Mouse (Mus musculus) erythroblast, adult 5-6 weeks (primary cell): ENCODE measurements around the gene Lmx1a. TPM values are rescaled to one million over a fixed set of nuclear protein-coding genes. Genes with fewer than 3 reads are reported as not detected.

ENCODE experiments used
- ATAC-seq: replicated peaks from 2 replicates; pipeline ENCODE4 v1.8.0; 2016; ENCODE audit warnings: moderate number of reproducible peaks, mild to moderate bottlenecking, moderate TSS enrichment, inconsistent platforms; ENCODE audit not compliant: poor library complexity, low FRiP score, severe bottlenecking
- total RNA-seq, 2 experiments: library from RNA; stranded (forward) in 1 of 2; stranded (reverse) in 1 of 2; fragments of 150-400 nt in 1 of 2; fragments of 200-764, 138-1000 nt in 1 of 2; gene quantifications; 2 replicates each; pipeline versions ENCODE4 v1.2.3 to v1.2.4; 2015 to 2017; ENCODE audit warnings: low replicate concordance in 2 of 2

The Lmx1a gene
- total RNA-seq, 2 experiments from 2014 or later, result not detected

DNA sequence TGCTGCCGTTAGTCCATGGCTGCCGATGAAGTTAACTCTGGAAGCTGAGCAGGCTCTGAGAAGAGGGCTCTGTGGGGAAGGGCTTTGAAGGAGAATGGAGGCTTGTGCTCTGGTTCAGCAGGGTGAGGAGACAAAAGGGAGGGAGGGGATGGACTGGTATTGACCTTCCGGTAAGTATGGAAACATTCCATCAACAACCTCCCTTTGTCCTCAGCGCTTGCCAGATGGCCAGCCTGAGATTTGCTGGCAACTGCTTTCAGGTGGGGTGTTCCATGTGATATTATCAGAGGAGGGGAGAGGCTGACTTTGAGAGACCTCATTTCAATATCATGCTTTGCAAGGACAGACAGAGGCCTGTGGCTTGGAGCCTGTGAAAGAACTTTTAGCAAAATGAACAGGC, 165.8 kb downstream of the Lmx1a start:
- ATAC-seq, result no peak

DNA sequence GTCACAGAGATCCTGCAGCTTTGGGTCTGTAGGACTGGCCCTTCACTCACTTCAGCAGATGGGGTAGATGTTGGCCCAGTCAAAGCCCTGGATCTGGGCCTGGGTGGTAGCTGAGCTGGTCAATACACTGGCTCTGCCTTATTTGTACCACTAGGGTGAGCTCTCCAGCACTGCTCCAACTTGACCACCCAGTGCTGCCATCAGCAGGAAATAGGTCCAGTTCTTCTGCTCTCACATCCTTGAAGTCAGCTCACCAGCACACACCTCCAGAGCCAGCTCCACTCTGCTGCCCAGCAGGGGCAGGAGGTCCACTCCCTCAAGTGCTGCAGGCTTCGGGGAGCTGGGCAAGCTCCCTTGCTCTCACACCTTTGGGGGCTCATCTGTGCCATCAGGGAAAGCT, 183.0 kb downstream of the Lmx1a start:
- no peak for ATAC-seq

DNA sequence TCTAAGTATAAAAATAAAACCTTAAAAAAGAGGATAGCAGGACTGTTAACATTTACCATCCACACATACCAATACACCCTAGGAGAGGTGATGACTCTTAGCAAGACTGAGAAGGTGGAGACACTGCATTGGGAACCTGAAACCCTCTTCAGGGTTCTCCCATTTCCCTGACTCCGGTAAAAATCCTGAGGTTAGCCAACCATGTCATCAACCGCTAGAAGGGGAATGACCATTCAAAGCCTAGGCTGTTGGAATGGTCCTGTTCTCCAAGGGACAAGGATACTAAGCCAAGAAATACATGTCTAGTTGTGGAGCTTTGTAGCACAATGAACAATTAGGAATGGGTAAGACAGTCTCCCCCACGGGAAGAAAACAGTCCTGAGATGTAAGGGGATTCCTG, 185.1 kb downstream of the Lmx1a start:
- no peak for ATAC-seq

DNA sequence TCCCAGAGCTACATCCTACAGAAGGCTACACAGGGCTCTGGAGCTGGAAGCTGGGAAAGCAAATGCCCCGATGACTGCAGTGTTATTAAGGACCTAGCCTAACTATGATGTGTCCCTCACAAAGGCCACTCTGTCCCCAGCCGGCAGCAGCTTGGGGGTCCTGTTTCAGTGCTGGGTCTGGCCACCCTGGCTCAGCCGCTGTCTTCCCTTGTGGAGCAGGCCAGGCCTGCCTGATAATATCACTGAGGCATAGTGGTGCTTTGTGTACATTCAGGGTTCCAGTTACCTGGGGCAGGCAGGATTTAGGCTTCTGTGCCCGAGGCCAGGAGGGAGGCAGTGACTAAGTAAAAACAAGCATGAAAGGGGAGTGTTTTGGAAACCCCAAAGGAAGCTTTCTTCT, 188.9 kb downstream of the Lmx1a start:
- no peak for ATAC-seq

DNA sequence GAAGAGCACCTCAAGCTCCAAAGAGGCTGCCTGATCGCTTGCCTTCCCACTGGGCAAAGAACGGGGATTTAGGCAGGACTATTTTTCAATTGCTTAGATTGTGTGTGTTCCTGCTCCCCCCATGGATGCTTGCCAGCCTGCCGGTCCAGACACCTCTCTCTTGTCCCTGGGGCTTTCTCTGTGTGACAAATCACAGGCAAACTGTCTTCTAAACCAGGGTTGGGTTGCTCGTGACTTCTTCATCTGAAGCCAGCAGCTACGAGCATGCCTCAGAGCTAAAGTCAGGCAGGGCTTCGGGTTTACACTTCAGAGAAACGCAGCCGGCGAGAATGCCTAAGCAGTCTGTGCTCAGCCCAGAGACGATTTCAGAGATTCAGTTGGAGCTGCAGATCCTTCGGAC, 189.3 kb downstream of the Lmx1a start:
- no peak for ATAC-seq

DNA sequence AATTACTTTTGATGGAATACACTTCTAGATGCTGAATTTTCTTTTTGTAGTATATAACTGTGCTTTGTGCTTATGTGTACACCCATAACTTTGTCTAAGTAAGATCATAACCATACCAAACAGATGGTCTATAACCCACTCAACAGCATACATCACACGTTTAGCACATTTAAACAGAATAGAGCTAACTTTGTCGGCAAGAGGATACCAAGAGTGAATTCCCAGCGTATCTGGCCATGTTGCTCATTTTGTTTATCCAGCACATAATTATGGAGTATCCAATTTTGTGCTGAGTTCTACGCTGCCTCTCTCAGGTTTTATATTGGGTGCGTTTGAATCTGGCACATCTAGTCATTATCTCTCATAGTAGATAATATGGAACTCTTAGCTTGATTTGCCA, 196.7 kb downstream of the Lmx1a start:
- ATAC-seq, result no peak

DNA sequence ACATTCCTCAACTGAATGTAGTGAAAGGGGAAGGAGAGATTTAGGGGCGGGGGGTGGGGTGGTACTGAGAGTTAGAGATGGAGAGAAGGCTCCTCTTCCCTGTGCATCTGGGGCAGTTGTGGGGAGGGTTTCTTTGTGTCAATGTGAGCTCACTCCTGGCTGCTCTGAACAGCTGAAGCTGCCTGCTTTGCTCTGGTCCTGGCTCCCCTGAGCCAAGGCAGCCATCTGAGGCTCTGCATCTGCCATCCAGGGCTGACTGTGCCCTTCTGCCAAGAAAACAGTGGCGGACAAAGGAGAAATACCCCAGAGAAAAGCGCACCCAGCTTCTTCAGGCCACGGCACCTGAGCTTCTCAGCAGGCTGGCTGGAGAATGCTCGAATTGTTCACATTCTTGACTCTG, 199.1 kb downstream of the Lmx1a start:
- no peak for ATAC-seq

DNA sequence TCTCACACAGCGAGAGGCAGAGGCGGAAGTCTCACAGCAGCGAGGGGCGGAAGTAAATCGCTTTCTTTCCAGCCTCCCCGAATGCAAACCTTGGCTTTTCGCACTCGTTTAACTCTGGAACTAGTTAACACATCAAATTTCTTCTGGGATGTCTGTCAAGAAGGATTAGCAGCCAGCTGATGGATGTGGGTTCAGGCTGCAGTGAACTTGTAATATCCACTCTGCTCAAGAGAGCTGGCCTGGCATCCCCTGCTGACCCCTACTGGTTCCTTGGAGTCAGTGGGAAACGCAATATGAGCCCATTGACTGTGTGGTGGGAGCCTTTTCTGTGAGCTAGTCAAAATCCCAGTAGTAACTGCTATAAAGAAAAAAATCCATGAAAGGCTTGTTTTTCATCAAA, 199.8 kb downstream of the Lmx1a start:
- no peak for ATAC-seq

DNA sequence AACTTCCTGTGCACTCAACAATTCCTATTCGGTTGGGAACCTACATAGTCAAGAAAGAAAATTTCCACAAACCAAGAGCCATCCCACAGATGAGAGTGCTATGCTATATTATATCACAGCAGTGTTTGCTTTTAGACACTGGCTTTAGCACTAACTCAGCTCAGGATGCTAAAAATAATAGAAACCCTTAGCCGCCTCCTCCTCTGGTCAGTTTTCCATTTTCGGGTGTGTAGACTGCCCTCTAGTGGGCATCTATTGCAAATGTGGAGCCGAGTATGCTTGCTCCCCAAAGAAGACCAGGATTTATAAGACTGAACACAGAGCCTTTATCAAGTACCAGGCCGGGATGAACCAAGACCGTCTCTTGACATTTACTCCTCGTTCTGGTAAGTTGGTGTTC, 207.2 kb downstream of the Lmx1a start:
- no peak for ATAC-seq

Other genes with a start within 250 kb of the Lmx1a start
- not detected in 2 replicates for gene Lrrc52, start 222.5 kb upstream of the Lmx1a start, total RNA-seq (2015; ENCODE audit: low replicate concordance)
- not detected in 2 replicates for gene Lrrc52, start 222.5 kb upstream of the Lmx1a start, total RNA-seq (2017; ENCODE audit: low replicate concordance)
- not detected in 2 replicates for gene Rxrg, start 90.9 kb upstream of the Lmx1a start, total RNA-seq (2015; ENCODE audit: low replicate concordance)
- gene Rxrg, start 90.9 kb upstream of the Lmx1a start, total RNA-seq (2017; ENCODE audit: low replicate concordance), result not detected in 2 replicates